Mouse (Mus musculus): ENCODE results near the gene Ripor1. TPM values are rescaled to one million over a fixed set of nuclear protein-coding genes. Genes with fewer than 3 reads are reported as not detected.
"Not testable (repeated sequence)": the region's sequence is repeated elsewhere in the genome, so short reads cannot be mapped to it uniquely, and the experiment has no call there.

The Ripor1 gene
- polyA plus RNA-seq (2015; fragmentation: Nextera tagmentation; extraction: Ambion mirVana), result 35.2 and 39.3 TPM in 2 replicates

- peak within 1 kb of the TSS; percentile 94 for H3K4me2 ChIP-seq
- H3K36me3 ChIP-seq, result no peaks in the 10 kb centered on the region
- peak within 1 kb of the TSS; percentile 74 for H3K4me3 ChIP-seq
- peak; percentile 77 for ATAC-seq (ENCODE audit: low FRiP score, low read depth)
- WGBS, result under 1% methylated on average over 38 of the region's 42 CpGs
- H3K27me3 ChIP-seq, result no peaks in the 10 kb centered on the region
- H3K9me3 ChIP-seq, result no peaks in the 10 kb centered on the region
- peak within 1 kb of the TSS; percentile 87 for H3K9ac ChIP-seq
- H3K4me1 ChIP-seq (replicated peaks), result peaks cover 33% of the 10 kb centered on the region
- H3K27ac ChIP-seq (replicated peaks), result peak within 1 kb of the TSS; percentile 88
Observed at GRCm38 (mm10) chr8:105604804-105605381, at the start of gene Ripor1. Gene Ripor1 (plus strand): TSS chr8:105605255.

- Histone ChIP-seq H3K27me3 (no peaks in the 10 kb centered on the region), H3K9me3 (no peaks in the 10 kb centered on the region), H3K36me3 (peaks cover 4% of the 10 kb centered on the region), H3K4me2 (no peak overlapping the region), H3K9ac (no peak overlapping the region), H3K4me3 (no peak overlapping the region), H3K4me1 (replicated peaks) (peaks cover 45% of the 10 kb centered on the region), H3K27ac (replicated peaks) (no peak overlapping the region)
- WGBS, result 79% methylated on average over 3 of the region's 3 CpGs
- no peak for ATAC-seq (ENCODE audit: low FRiP score, low read depth)
Observed at GRCm38 (mm10) chr8:105562863-105563262, 42.2 kb upstream of the Ripor1 start.

- Histone ChIP-seq H3K36me3 (no peaks in the 10 kb centered on the region; the same call in 1 of the 2 replicates), H3K9ac (no peak overlapping the region), H3K4me1 (replicated peaks) (peaks cover 45% of the 10 kb centered on the region), H3K4me3 (no peak overlapping the region), H3K4me2 (peak overlapping the region; percentile 16; the same call in 1 of the 2 replicates), H3K27ac (replicated peaks) (no peak overlapping the region), H3K9me3 (no peaks in the 10 kb centered on the region), H3K27me3 (no peaks in the 10 kb centered on the region)
- WGBS, result 89% methylated on average over 1 of the region's 1 CpGs
- ATAC-seq (ENCODE audit: low FRiP score, low read depth), result no peak
Observed at GRCm38 (mm10) chr8:105563871-105564270, 41.2 kb upstream of the Ripor1 start.

- WGBS, result 89% methylated on average over 9 of the region's 9 CpGs
- Histone ChIP-seq H3K4me2 (peak overlapping the region; percentile 86), H3K9ac (peak overlapping the region; percentile 87), H3K4me1 (replicated peaks) (peaks cover 45% of the 10 kb centered on the region), H3K4me3 (peak overlapping the region; percentile 78), H3K27ac (replicated peaks) (peak overlapping the region; percentile 89; the same call in 1 of the 2 replicates)
- ATAC-seq (ENCODE audit: low FRiP score, low read depth); H3K9me3 ChIP-seq; H3K27me3 ChIP-seq; H3K36me3 ChIP-seq: not testable (repeated sequence)
Observed at GRCm38 (mm10) chr8:105564573-105565229, 40.4 kb upstream of the Ripor1 start.

- no peaks in the 10 kb centered on the region for H3K36me3 ChIP-seq
- no peaks in the 10 kb centered on the region for H3K9me3 ChIP-seq
- WGBS, result under 1% methylated on average over 31 of the region's 31 CpGs
- no peaks in the 10 kb centered on the region for H3K27me3 ChIP-seq
- peak overlapping the region; percentile 89 for H3K27ac ChIP-seq (replicated peaks)
- peak; percentile 82 for ATAC-seq (ENCODE audit: low FRiP score, low read depth)
- peaks cover 45% of the 10 kb centered on the region for H3K4me1 ChIP-seq (replicated peaks)
- peak overlapping the region; percentile 87 for H3K9ac ChIP-seq
- peak overlapping the region; percentile 78 for H3K4me3 ChIP-seq
- H3K4me2 ChIP-seq, result peak overlapping the region; percentile 86
Observed at GRCm38 (mm10) chr8:105565401-105565881, 39.6 kb upstream of the Ripor1 start.

- Histone ChIP-seq H3K9ac (peak within 1 kb of the TSS; percentile 87), H3K27me3 (no peaks in the 10 kb centered on the region)
Observed at GRCm38 (mm10) chr8:105565952-105566702, 38.9 kb upstream of the Ripor1 start, which contains the start of gene Atp6v0d1. Gene Atp6v0d1 (minus strand): TSS chr8:105566047.

GRCm38 (mm10) chr8:105566703-105567595, 38.1 kb upstream of the Ripor1 start:
- H3K4me3 ChIP-seq, result peak overlapping the region; percentile 78
- peak overlapping the region; percentile 76 for H3K27ac ChIP-seq (replicated peaks)
- no peak for ATAC-seq (ENCODE audit: low FRiP score, low read depth)
- H3K9ac ChIP-seq, result peak overlapping the region; percentile 53
- no peaks in the 10 kb centered on the region for H3K27me3 ChIP-seq
- H3K4me2 ChIP-seq, result peak overlapping the region; percentile 86
- H3K36me3 ChIP-seq, result no peaks in the 10 kb centered on the region
- WGBS, result 27% methylated on average over 27 of the region's 27 CpGs
- peaks cover 45% of the 10 kb centered on the region for H3K4me1 ChIP-seq (replicated peaks)
- H3K9me3 ChIP-seq, result no peaks in the 10 kb centered on the region

More at GRCm38 (mm10) chr8:105565952-105566702, 38.9 kb upstream of the Ripor1 start, which contains the start of gene Atp6v0d1:
- Histone ChIP-seq H3K36me3 (no peaks in the 10 kb centered on the region), H3K4me2 (peak within 1 kb of the TSS; percentile 86), H3K4me1 (replicated peaks) (peaks cover 45% of the 10 kb centered on the region), H3K4me3 (peak within 1 kb of the TSS; percentile 78), H3K27ac (replicated peaks) (peak within 1 kb of the TSS; percentile 89), H3K9me3 (no peaks in the 10 kb centered on the region)
- 2% methylated on average over 53 of the region's 53 CpGs for WGBS
- ATAC-seq (ENCODE audit: low FRiP score, low read depth), result peak; percentile 98

GRCm38 (mm10) chr8:105571810-105572209, 33.2 kb upstream of the Ripor1 start:
- Histone ChIP-seq H3K4me3 (no peak overlapping the region), H3K4me1 (replicated peaks) (peaks cover 9% of the 10 kb centered on the region), H3K27me3 (no peaks in the 10 kb centered on the region), H3K27ac (replicated peaks) (no peak overlapping the region), H3K36me3 (no peaks in the 10 kb centered on the region), H3K9ac (no peak overlapping the region), H3K4me2 (no peak overlapping the region), H3K9me3 (no peaks in the 10 kb centered on the region)
- WGBS, result 93% methylated on average over 9 of the region's 9 CpGs
- no peak for ATAC-seq (ENCODE audit: low FRiP score, low read depth)

- no peaks in the 10 kb centered on the region for H3K9me3 ChIP-seq
Observed at GRCm38 (mm10) chr8:105573427-105573826, 31.6 kb upstream of the Ripor1 start.

GRCm38 (mm10) chr8:105574741-105575140, 30.3 kb upstream of the Ripor1 start:
- H3K4me1 ChIP-seq (replicated peaks), result no peaks in the 10 kb centered on the region
- no peak overlapping the region for H3K9ac ChIP-seq
- no peak overlapping the region for H3K4me3 ChIP-seq
- no peaks in the 10 kb centered on the region for H3K36me3 ChIP-seq
- H3K4me2 ChIP-seq, result no peak overlapping the region
- H3K9me3 ChIP-seq, result no peaks in the 10 kb centered on the region
- WGBS, result 50% methylated on average over 6 of the region's 6 CpGs
- no peak overlapping the region for H3K27ac ChIP-seq (replicated peaks)
- no peaks in the 10 kb centered on the region for H3K27me3 ChIP-seq
- ATAC-seq (ENCODE audit: low FRiP score, low read depth), result no peak

More at GRCm38 (mm10) chr8:105573427-105573826, 31.6 kb upstream of the Ripor1 start:
- Histone ChIP-seq H3K27me3 (no peaks in the 10 kb centered on the region), H3K36me3 (no peaks in the 10 kb centered on the region), H3K27ac (replicated peaks) (no peak overlapping the region), H3K4me1 (replicated peaks) (no peaks in the 10 kb centered on the region), H3K4me3 (no peak overlapping the region), H3K9ac (no peak overlapping the region), H3K4me2 (no peak overlapping the region)
- ATAC-seq (ENCODE audit: low FRiP score, low read depth), result no peak

- Histone ChIP-seq H3K4me2 (no peak overlapping the region), H3K9me3 (no peaks in the 10 kb centered on the region), H3K27ac (replicated peaks) (no peak overlapping the region), H3K27me3 (no peaks in the 10 kb centered on the region), H3K4me1 (replicated peaks) (no peaks in the 10 kb centered on the region), H3K36me3 (no peaks in the 10 kb centered on the region), H3K9ac (no peak overlapping the region), H3K4me3 (no peak overlapping the region)
- ATAC-seq (ENCODE audit: low FRiP score, low read depth), result no peak
- 55% methylated on average over 3 of the region's 3 CpGs for WGBS
Observed at GRCm38 (mm10) chr8:105575538-105575937, 29.5 kb upstream of the Ripor1 start.

All from hindbrain, embryonic 15.5 days (tissue).